21 mouse cellular contexts compared by ENCODE assay signal in the genomic region with DNA sequence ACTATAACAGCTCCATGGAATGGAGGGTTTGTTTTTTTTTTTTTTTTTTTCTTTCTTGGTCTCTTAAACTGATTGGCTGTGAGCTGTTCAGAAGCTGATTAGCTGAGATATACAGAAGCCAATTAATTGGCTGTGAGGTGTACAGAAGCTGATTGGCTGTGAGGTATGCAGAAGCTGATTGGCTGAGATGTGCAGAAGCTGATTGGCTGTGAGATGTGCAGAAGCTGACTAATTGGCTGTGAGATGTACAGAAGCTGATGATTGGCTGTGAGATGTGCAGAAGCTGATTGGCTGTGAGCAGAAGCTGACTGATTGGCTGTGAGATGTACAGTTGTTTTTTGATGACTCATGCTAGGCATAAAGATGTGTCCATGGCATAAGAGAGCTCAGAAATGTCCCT.
DNase-seq lines count a peak whose midpoint lies in the region; ATAC-seq and TF ChIP-seq lines count a peak whose summit lies in the region.
"Had no signal": no experiment of that assay in that cellular context is flagged by ENCODE, and none has a peak within 500 bp of the region (broad histone marks: within the 10 kb centered on the region; RNA-seq: fewer than 3 reads in every experiment).

No protein-coding gene starts in this region.

- in situ Hi-C loops in ES-E14 (cut with MboI; ENCODE audit: low sequenced_read_pairs in 2 of 2, unreplicated experiment in 2 of 2) = no loop called here

- H3K27me3 ChIP-seq in cerebellum, adult 2 months (ENCODE audit: control insufficient read depth, insufficient read depth, low read length) = no peaks in the 10 kb centered on the region
- H3K27me3 ChIP-seq in lung, postnatal 0 days (replicated peaks; ENCODE audit: insufficient read depth, low read length) = no peaks in the 10 kb centered on the region
- H3K27me3 ChIP-seq: hindbrain, embryonic 12.5 days; limb, embryonic 12.5 days; liver, embryonic 15.5 days; midbrain, embryonic 15.5 days had no signal

- no peak for TF ChIP-seq EP300 in lung, postnatal 0 days (IDR thresholded peaks at IDR 0.05)

- no peak overlapping the region for H3K4me3 ChIP-seq in cerebellum, adult 2 months (replicated peaks; ENCODE audit: insufficient read depth, low read depth, low read length)
- H3K4me3 ChIP-seq in lung, postnatal 0 days (ENCODE audit: low read depth, low read length) = no peak overlapping the region
- H3K4me3 ChIP-seq in ES-E14 (ENCODE audit: insufficient read depth in 1 of 2, low read depth in 1 of 2, low read length in 2 of 2, poor library complexity in 1 of 2, severe bottlenecking in 1 of 2) = no peak overlapping the region
- H3K4me3 ChIP-seq in layer of hippocampus, adult 2 months = no peak overlapping the region
- H3K4me3 ChIP-seq: erythroblast, embryonic 14.5 days; heart, embryonic 10.5 days; heart, embryonic 15.5 days; hindbrain, embryonic 12.5 days; limb, embryonic 12.5 days; liver, embryonic 15.5 days; midbrain, embryonic 10.5 days; midbrain, embryonic 15.5 days had no signal

- TF ChIP-seq CTCF in cerebellum, adult 2 months (IDR thresholded peaks at IDR 0.05; ENCODE audit: borderline replicate concordance, insufficient read depth, low read depth, low read length) = no peak
- no peak for TF ChIP-seq CTCF in lung, postnatal 0 days (IDR thresholded peaks at IDR 0.05)
- TF ChIP-seq CTCF in layer of hippocampus, adult 2 months (conservative IDR thresholded peaks at IDR 0.05) = no peak

- H3K36me3 ChIP-seq in lung, postnatal 0 days (ENCODE audit: insufficient read depth, low read length) = no peaks in the 10 kb centered on the region
- no peaks in the 10 kb centered on the region for H3K36me3 ChIP-seq in ES-E14 (ENCODE audit: control insufficient read depth, insufficient read depth, low read length, poor library complexity, severe bottlenecking)
- H3K36me3 ChIP-seq: heart, embryonic 10.5 days; heart, embryonic 15.5 days; hindbrain, embryonic 12.5 days; limb, embryonic 12.5 days; liver, embryonic 15.5 days; midbrain, embryonic 10.5 days; midbrain, embryonic 15.5 days had no signal

- no peak for TF ChIP-seq POLR2A in cerebellum, adult 2 months (IDR thresholded peaks at IDR 0.05; ENCODE audit: borderline replicate concordance, insufficient read depth, low read length)

- H3K4me2 ChIP-seq in lung, postnatal 0 days (replicated peaks; ENCODE audit: low read depth, low read length) = no peak overlapping the region
- H3K4me2 ChIP-seq: heart, embryonic 15.5 days; hindbrain, embryonic 12.5 days; limb, embryonic 12.5 days; liver, embryonic 15.5 days; midbrain, embryonic 15.5 days had no signal

- DNase-seq in cerebellum, adult 2 months = no peak
- no peak for DNase-seq in lung, postnatal 0 days (ENCODE audit: low spot score)
- DNase-seq in lung, postnatal 14 days = no peak
- no peak for DNase-seq in ES-E14 (ENCODE audit: low read depth, low spot score)
- no peak for DNase-seq in layer of hippocampus, adult 2 months (ENCODE audit: low spot score in 2 of 2)
- DNase-seq in urinary bladder, adult 2 months (ENCODE audit: low spot score) = no peak
- DNase-seq: gastrocnemius, postnatal 14 days had no signal

- 0 out of 2 replicates have a peak overlapping the region, but pooled peaks have one; percentile 61 for H3K27ac ChIP-seq in cerebellum, adult 2 months (ENCODE audit: insufficient read depth, low read length)
- no peak overlapping the region for H3K27ac ChIP-seq in lung, postnatal 0 days (ENCODE audit: low read length)
- H3K27ac ChIP-seq in ES-E14 (ENCODE audit: insufficient read depth, low read depth, low read length, poor library complexity, severe bottlenecking) = no peak overlapping the region
- no peak overlapping the region for H3K27ac ChIP-seq in layer of hippocampus, adult 2 months
- H3K27ac ChIP-seq: heart, embryonic 10.5 days; heart, embryonic 15.5 days; hindbrain, embryonic 12.5 days; hindbrain, postnatal 0 days; kidney, postnatal 0 days; limb, embryonic 12.5 days; liver, embryonic 15.5 days; macrophage; midbrain, embryonic 10.5 days; midbrain, embryonic 15.5 days had no signal

- no peak for ATAC-seq in cerebellum, adult (ENCODE audit: insufficient number of reproducible peaks, low FRiP score, low TSS enrichment)
- peak; percentile 23; the same call in 1 of the 2 replicates for ATAC-seq in lung, postnatal 0 days
- ATAC-seq in erythroblast, adult 5-6 weeks (replicated peaks; ENCODE audit: low FRiP score, poor library complexity, severe bottlenecking) = 0 out of 2 replicates have a peak, but pooled peaks have one; percentile 61
- ATAC-seq: hindbrain, postnatal 0 days; intestine, embryonic 16.5 days; midbrain, embryonic 15.5 days had no signal

- no peak overlapping the region for H3K9ac ChIP-seq in lung, postnatal 0 days (replicated peaks; ENCODE audit: low read depth)
- no peak overlapping the region for H3K9ac ChIP-seq in ES-E14 (ENCODE audit: insufficient read depth, low read depth, low read length, poor library complexity, severe bottlenecking)
- H3K9ac ChIP-seq: heart, embryonic 15.5 days; hindbrain, embryonic 12.5 days; limb, embryonic 12.5 days; liver, embryonic 15.5 days; midbrain, embryonic 15.5 days had no signal

- no peaks in the 10 kb centered on the region for H3K9me3 ChIP-seq in lung, postnatal 0 days (ENCODE audit: low read length)
- no peaks in the 10 kb centered on the region for H3K9me3 ChIP-seq in ES-E14 (ENCODE audit: control insufficient read depth, insufficient read depth, low read depth, low read length)
- H3K9me3 ChIP-seq: heart, embryonic 10.5 days; heart, embryonic 15.5 days; hindbrain, embryonic 12.5 days; limb, embryonic 12.5 days; liver, embryonic 15.5 days; midbrain, embryonic 10.5 days; midbrain, embryonic 15.5 days had no signal

- peaks cover 38% of the 10 kb centered on the region for H3K4me1 ChIP-seq in cerebellum, adult 2 months (ENCODE audit: control insufficient read depth, insufficient read depth, low read length)
- no peaks in the 10 kb centered on the region; the same call in 1 of the 2 replicates for H3K4me1 ChIP-seq in lung, postnatal 0 days (ENCODE audit: insufficient read depth, low read depth, low read length)
- H3K4me1 ChIP-seq in ES-E14 (ENCODE audit: control insufficient read depth in 2 of 2, insufficient read depth in 2 of 2, low read length in 2 of 2, poor library complexity in 1 of 2) = peaks cover 8 to 10% of the 10 kb centered on the region in 2 experiments; a peak in 3 of 4 replicates
- H3K4me1 ChIP-seq: heart, embryonic 10.5 days; hindbrain, embryonic 12.5 days; liver, embryonic 15.5 days had no signal

TF ChIP-seq in ES-E14, 5 proteins besides CTCF, POLR2A, EP300 and RAD21:
- TF ChIP-seq MAFK (IDR thresholded peaks at IDR 0.05; ENCODE audit: insufficient read depth, low read depth, low read length) = 0 out of 2 replicates have a peak, but pooled peaks have one; percentile 27
- peak; percentile 78 for TF ChIP-seq ZNF384 (IDR thresholded peaks at IDR 0.05; ENCODE audit: low read depth, low read length)
- TF ChIP-seq HCFC1 (IDR thresholded peaks at IDR 0.05; ENCODE audit: borderline replicate concordance, insufficient read depth, low read length) = no peak
- peak; percentile 72; the same call in 1 of the 2 replicates for TF ChIP-seq CHD2 (IDR thresholded peaks at IDR 0.05; ENCODE audit: low read depth, low read length)
- no peak for TF ChIP-seq ZC3H11A (IDR thresholded peaks at IDR 0.05; ENCODE audit: borderline replicate concordance, low read depth, low read length)
